Mouse (Mus musculus) regulatory T cell (primary cell): ENCODE results near the gene Rag1.

Experiments
- in situ Hi-C: fragments of 300-600 bp; cut with MboI, MseI; formaldehyde crosslinking; loops from one replicate; pipeline ENCODE4 v1.15.1; 2025; ENCODE audit warnings: high pct_unique_total_duplicates

Rag1 gene

DNA sequence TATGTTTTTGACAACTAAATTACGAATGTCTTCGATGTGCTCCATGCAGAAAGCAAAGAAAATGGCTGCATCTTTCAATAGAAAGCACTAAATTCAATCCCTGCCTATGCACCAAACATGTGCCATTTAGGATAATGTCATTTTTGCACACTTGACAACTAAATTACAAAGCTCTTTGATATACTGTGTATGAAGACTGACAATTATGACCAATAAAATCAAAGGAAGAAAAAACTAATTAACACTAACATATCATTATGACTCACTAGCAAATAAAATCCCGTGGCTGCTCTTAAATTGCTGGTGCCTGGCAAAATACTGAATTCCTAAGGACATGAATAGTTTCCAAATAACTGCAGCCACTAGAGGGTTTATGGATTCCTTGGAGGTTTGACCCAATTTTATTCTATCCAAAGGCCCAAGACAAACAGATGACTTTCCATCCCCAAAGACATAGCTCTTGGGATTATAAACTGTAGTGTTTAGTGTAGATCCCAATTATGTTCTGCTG lies 9.4 kb downstream of the Rag1 start:
- in situ Hi-C loops: no loop called here

DNA sequence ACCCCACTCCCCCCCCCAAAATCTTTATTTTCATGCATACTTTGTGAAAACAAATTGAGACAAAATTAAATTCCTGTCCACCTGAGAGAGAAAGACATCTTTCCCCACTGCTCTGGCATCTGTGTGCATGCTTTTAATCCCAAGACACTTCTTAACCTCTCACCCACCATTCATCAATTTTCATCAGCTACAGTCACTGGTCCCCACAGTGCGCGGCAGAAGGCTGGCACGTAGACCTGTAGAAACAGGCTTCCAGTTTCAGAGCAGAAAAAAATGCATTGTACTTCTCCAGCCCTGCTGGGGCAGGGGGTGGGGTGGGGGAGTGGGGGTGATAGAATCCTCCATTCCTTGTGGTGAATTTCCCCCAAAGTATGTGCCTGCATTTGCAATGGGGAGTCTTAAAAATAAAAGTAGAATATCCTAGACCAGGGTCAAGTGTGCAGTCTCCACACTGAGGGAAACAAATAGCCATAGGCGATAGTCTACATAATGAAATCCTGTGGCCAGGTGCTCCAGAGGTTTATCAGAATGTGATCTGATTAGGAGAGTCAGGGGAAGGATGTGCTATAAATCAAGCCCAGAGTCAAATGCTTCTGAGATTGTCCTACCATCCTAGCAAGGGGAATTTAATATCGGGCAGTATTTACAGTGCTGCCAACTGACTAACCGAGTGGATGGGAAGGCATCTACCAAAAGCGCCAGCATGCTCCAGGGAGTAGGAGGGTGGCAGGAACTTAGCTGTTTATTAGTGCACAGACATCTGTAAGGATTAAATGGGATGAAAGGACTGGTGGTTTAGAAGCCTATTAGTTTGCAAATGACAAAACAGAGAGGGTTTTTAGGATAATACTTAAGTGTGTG lies 10.1 kb downstream of the Rag1 start:
- in situ Hi-C loops: no loop called here

DNA sequence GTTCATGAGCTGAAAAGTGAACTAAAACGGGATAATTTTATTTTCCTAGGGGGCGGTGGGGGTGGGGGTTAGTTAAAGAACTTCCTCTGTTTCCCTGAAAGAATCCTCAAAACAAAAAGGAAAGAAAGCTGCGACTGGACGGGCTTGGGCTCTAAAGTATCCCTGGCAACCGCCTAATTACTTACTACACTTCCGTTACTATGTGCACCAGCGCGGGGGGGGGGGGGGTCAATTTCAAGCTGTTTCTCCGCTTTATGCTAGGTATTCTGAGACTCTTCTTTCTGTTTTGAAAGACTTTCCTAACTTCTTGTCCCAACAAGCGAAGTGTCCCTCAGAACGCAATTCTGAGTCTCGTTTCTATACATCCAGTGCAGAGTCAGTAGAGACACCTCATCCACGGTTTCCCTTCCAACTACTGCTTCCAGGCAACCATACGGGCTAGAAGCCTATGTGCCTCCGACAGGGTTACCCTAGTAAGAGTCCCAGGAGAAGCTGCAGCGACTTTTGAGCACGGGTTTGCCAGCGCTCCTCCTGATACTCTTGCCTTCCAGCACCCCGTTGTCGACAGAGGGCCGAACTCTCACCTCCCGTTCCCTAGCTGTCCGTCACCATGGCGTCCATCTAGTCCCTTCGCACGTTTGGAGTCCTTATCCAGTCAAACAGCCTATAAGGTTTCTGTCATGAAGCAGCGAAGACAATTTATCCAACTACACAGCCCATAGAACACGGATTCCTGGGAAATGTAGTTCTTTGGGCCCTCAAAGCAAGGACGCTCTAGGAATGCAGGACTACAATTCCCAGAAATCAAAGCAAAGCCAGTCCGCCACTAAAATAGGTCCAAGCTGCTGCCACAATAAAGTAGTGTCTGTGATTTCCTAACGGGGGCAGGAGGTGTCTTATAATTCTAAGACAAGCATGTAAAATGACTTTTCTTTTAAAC lies 20.7 kb downstream of the Rag1 start:
- in situ Hi-C loops: no loop called here

DNA sequence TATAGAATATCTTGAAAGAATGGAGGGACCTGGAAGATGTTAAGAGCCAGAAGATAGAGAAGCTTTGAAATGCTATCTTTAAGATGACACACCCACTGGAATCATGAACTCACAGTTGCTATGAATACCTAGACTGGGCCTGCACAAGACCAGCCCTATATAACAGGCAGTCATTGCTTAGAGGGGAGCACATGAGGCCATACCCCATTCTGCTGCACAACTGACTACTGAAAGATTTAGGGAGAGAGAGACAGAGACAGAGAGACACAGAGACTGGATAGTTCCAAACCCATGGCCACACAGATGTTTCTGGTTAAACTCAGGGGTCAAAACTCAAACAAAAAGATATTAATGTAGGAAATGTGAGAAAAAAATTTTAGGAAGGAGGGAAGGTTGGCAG lies 22.1 kb downstream of the Rag1 start:
- in situ Hi-C loops: no loop called here

DNA sequence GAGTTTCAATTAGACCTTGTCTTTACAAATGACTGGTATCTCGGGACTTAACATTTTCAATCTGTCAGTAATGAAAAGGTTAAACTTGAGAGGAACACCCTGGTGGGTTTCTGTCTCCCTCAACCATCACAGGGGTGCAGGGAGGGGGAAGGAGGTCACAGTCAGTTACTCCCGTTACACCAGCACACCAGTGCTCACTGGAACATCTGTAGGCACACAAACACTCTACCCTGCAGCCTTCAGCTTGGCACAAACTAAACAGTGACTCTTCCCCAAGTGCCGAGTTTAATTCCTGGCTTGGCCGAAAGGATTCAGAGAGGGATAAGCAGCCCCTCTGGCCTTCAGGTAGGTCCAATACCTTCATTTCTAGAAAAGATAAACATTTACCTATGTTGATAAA lies 24.8 kb downstream of the Rag1 start, which contains the start of gene Rag2:
Rag2 (plus strand) TSS at position 193 of the 400 bp plus-strand sequence.
- in situ Hi-C loops: no loop called here

DNA sequence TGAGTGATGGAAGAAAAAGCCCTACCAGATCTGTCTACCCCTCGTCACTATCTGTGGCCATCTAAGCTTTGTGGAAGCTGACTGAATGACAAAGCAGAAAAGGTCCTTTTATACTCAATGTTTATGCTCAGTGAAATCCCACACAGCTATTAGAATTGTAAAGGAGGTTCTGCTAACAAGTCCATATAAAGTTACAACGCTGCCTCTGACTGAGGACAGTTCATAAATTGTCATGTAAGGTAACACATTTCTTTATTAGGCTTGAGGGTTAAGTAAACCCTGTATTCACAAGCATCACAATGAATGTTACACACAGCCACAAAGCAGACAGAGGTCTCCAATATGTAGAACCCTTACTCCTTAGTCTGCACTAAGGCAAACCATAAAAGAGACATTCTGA lies 25.3 kb downstream of the Rag1 start:
- in situ Hi-C loops: no loop called here

DNA sequence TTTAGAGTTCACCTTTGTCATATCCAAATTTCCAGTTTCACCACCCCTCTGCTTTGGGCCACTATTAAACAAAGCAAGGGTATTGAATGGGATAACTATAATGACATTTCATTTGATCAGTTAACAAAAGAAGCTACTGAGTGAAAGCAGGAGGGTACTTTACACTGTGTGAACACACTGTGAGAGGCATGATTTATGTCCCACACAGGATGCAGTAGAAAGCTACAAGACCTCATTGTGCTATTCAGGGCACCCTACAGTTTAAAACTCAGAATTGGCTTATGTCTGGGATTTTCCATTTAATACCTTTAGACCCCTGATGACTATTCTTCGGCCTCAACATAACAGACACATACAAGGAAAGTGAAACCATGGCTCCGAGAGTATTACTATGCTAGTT lies 26.3 kb downstream of the Rag1 start:
- in situ Hi-C loops: no loop called here

DNA sequence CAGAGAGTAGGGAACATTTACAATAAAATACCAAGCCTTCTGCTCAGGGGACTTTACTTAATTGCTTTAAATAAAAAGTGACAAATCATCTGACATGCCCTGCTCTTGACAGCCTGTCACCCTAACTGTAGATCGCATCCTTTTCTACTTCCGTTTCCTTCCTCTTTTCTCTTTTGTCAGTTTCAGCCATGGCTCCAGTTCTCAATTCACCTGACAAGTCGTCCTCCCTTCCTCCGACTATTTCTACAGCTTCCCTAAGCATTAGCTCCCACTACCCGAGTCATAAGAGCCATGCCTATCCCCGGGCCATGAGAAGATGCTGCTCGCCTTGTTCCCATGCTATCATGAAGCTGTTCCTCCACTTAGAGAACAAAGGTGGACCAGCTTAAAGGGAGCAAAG lies 27.7 kb downstream of the Rag1 start:
- in situ Hi-C loops: no loop called here

DNA sequence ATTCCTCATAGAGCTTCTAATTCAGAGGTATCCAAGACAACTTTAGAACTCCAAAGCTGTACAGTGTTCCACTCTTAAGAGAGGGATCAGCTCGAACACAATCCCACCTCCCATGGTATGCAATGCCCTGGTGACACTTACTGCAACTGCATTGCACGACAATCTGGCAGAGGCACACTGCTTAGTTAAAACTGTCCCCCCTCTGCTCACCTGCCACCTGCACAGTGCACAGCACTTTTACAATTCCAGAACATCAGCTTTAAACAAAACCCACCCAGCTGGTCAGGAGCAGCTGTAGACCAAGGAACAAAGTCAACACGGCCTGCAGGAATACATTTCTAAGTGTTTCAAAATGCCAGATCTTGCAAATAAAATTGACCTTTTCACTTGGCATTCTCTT lies 28.4 kb downstream of the Rag1 start:
- in situ Hi-C loops: no loop called here

DNA sequence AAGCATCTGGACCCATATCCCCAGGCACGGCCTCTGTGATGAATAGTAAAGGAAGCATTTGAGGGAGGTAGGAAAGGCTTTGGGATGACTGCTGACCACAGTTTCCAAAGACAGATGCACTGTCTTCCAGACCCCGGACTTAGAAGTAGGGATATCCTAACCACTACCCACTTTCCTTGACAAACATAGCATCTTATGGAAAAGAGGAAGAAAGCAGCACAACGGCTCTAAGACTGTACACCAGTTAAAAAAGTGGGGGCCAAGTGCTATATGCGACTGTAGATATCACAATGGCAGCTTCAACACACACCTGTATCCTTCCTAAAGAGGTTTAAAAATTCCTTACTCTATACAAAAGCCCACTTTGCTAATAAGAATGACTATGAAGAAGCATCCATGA lies 30.9 kb downstream of the Rag1 start:
- in situ Hi-C loops: loop anchor here (5.0 kb wide), 1 partner anchor 34 kb away; no protein-coding TSS in a partner anchor

DNA sequence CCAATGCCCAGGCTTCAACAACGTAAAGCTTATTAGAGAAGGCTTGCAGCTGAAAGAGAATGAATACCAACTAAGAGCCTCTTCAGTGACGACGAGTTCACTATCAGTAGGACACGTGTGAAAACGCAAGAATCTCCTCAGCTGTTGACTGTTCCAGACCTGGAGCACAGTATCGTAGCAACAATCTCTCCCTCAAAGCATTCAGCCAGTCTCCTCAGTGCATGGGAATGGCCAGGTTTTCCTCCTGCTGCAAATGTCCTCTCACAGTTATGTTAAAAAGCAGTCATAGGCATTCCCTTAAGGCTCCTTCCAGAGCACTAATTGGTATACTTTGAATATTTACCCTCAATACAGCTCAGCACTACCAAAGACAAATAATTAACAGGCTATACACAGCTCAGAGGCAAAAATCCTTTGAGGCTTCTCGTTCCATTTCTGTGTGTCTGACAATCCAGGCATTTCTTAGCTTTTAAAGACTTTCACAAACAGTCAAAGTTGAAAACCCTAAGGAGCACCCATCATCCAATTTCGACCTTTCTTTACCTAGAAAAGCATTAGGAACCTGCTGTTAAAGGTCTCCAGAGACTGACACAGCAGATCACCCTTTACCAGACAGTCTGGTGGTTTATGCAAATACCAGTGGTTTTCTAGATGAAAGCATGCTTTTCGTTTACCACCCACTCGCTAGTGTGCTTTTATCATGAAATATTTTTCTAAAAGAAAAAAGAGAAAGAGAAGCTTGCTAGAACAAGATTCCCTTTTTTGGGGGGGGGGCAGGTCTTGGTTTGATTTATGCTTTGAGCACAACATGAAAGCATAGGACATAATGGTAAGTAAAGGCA lies 33.6 kb downstream of the Rag1 start:
- in situ Hi-C loops: loop anchor here (5.0 kb wide), 1 partner anchor 37 kb away; no protein-coding TSS in a partner anchor

DNA sequence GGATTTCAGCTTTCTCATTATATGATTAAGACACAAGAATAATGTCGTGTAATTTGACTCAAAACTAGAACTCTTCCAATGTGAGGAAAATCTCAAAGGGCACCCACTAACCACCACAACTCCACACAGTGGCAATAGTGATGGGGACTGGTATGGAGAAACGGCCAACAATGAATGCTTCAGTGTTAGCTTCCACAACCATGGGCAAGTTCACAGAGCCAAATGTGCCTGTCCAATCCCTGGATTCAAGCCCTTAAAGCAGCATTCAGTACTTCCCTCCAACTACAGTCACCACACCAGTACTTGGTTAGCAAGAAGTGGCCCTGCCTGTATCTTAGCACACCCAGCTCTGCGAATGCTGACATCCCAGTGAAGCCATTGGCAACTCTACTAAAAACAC lies 38.4 kb downstream of the Rag1 start:
- in situ Hi-C loops: no loop called here

DNA sequence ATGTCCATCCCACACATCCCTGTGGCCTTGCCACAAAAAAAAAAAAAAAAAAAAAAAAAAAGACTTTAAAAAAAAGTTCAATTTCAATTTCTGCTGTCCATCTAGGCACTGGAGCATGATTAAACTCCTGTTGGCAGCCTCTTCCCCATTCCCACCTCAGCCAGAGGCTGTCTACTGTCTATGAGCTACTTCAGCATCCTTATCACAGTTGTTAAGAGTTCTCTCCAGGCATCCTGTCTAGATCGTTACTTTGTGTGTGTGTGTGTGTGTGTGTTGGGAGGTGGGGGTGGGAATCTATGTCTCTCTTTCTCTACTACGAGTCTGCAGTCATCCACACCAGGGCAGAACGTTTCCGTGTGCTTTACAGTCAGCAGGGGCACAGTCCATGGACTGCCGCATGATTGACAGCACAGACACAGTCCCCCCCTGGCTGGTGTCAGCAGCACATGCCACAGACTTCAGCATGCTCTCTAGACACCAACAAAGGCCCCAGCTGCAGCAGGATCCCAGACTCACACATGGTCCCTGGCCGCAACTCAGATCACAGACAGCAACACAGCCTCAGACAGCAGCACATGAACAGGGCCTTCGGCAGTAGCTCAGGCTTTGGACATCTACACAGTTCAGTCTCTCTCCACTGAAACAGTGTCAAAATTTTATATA lies 40.9 kb downstream of the Rag1 start:
- in situ Hi-C loops: loop anchor here (5.0 kb wide), 1 partner anchor 764 kb away; no protein-coding TSS in a partner anchor

DNA sequence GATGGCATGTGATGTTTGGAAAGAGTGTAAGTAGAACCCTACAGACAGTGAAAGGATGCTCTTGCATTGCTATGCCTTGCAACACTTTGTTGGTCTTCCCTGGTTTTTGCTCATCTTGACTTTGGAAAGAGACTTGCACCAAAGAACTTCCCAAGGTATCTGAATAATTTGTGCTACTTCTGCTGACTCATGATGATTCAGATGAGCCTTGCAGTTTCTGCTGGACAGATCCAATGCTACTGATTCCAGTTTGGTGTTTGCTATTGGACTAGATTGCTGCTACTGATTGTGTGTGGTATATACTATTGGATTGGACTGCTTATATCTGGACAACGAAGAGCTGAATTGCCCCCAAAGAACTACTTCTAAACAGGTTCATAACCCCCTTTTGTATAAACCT lies 46.2 kb downstream of the Rag1 start:
- in situ Hi-C loops: no loop called here

DNA sequence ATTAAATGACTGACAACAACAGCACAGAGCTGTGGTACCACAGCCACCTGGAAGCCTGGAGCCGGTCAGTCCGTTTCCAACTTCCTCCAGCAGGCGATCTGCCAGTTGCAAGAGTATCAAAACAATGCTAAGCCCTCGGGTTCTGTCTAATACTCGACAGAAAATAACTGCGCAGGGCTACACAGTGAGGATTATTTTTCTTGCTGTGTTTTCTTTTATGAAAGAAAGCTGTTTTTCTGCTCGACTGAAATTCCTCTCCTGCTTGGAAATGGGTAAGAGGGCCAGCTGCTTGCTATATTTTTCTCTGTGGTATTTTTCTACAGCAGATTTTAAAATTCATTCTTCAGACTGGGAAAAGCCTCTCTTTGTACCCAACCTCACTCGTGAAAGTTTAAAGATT lies 48.6 kb downstream of the Rag1 start:
- in situ Hi-C loops: no loop called here

DNA sequence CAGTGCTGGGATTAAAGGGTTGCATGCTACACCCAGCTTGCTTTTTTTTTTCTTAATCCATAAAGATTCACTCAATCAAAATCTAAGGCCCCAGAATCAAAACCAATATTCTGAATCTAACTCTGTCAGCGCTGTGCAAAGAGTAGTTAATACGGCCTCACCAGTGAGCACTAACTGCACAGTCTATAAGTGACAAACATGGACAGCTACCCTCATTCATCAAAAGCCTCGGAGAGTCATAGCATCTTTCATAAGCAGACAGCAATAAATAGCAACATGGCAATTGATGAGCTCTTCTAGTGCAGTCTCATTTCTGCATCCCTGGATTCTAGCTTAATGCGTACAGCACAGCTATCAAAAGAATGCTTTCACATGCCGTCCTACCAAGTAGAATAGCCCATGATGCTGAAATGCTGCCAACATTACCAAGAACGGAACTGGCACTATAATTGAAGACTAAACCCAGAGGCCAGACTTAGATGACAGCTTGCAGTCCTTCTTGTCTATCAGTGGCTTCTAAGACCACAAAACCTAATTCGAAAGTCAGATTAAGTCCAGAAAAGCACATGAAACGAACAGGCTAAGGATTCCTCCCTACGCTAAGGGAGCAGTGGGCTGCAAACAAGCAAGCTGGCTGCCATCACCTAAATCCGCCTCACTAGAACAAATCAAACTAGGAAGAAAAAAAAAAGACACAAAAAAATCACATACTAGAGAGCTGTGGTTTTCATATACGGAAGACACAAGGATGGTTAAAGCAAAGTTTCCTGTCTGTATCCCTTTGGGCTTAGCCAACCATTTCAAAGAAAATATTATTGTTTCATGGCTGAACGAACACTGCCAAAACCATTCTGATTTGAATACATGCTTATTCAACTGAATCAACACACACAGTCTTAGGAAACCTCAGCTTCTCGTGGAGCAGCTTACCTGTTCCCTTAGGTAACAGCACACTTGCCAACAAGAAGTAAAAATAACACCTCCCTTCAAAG lies 50.8 kb downstream of the Rag1 start:
- in situ Hi-C loops: no loop called here

DNA sequence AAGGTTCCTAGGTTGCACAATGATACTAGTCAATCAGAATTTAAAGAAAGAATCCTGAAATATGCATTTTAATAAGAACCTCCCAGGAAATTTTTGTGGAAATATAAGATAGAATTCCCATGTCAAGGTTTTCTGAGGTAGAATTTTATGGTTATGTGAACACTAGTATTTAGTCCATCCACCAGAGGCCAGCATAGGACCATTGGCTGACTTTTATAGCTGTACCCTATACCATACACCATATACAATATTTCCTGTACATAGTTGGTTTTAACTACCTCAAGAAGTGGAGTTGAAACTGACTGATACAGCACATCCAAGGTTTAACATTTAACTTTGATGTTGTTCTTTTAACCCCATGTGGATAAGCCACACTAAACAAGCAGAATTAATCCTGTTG lies 52.1 kb downstream of the Rag1 start:
- in situ Hi-C loops: no loop called here

DNA sequence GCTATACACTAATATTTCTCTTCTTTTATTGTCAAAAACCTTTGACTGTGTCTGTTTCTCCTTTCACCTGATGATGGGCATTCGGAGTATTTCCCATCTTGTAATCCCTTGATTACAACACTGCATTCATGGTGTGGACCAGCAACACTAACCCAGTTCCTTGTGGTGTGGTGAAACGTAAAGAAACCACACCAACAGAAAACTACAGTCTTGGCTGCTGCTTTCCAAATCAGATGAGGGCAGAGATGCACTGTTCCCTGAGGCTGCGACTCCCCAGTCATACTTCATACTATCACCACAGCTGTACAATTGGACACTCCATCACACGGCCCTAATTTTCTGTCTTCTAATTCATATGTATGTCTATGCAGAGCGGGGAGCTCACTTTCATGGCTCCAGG lies 54.6 kb downstream of the Rag1 start:
- in situ Hi-C loops: no loop called here

DNA sequence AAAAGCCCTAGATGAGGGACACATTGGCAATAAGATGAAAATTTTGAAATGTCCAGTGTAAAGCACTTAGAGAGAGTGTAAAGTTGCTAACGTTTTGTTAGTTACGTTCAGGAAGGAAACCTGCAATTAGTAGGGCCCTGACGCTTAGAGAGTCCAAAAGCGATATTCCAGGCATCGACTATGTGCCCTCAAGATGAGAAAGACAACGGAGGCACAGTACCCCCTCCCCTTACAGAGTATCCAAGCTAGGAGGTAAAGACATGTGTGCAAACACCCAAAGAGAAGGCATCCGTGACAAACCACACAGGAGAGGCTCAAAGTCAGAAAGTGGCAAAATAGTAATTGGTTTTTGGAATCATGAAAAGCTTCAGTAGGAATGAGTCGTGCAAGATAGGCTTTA lies 56.4 kb downstream of the Rag1 start:
- in situ Hi-C loops: no loop called here
